Mouse (Mus musculus) heart, postnatal 14 days (tissue): ENCODE data around the gene Clec12b. TPM values are rescaled to one million over a fixed set of nuclear protein-coding genes. Genes with fewer than 3 reads are reported as not detected.
A peak's percentile ranks its signal among the peaks of the same experiment; 100 is the strongest.

Source experiments
- DNase-seq, 2 experiments: peaks; one replicate each; pipeline ENCODE4 v3.0.0; 2021 to 2022
- intact Hi-C: fragments of 180-260 bp; cut with DNase I; formaldehyde crosslinking; loops from one replicate; pipeline ENCODE4 v1.15.1; 2025
- long read RNA-seq, 2 experiments: library from polyadenylated mRNA; stranded (forward); transcript quantifications; one replicate each; pipeline ENCODE4 v2.0.0; 2021
- total RNA-seq, 2 experiments: library from RNA; stranded (reverse); gene quantifications; 2 replicates each; pipeline ENCODE4 v1.2.3; 2021

Gene Clec12b
- total RNA-seq = under 1 TPM; 0.17 to 0.22 TPM
- long read RNA-seq, experiment 1 = 0 reads
- long read RNA-seq, experiment 2 = 0 reads

DNA sequence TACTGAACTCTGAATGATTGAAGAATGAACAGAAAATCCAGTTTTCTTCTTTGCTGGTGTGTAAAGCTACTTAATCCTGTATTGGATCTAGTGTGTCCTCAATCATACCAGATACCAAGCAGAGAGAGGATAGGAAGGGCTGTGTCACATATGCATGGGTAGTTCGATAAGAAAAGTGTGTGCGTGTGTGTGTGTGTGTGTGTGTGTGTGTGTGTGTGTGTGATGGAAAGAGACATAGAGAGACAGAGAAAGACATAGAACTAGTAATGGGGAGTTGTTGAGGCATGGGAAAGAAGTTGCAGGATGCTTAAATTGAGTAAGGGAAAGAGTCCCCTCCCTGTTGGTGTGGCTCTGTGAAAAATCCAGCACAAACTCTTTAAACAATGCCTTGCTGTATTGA lies at the start of gene Clec12b:
Clec12b (minus strand) TSS at position 101 of the 400 bp plus-strand sequence.
- DNase-seq = no peak
- intact Hi-C loops = no loop called here

DNA sequence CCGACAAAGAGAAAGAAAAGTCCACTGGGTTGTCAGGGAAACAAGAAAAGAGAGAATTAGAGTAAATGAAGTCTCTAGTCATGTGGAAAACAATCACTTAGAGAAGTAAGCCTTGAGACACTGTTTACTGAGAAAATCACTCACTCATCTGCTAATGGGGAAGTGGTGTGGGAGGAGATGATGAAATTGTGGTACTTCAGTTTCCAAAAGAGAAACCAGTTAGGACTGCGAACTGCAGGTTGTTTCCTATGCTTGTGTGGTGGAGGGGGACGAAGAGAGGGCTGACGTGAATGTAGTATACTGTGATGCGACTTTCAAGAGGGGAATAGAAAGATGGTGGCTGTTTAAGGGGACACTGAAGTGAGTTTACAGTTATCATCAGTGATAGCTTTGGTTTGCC lies 48.6 kb upstream of the Clec12b start:
- intact Hi-C loops = no loop called here
- DNase-seq = no peak

GRCm38 (mm10) chr6:129427281-129427680 lies 41.6 kb upstream of the Clec12b start:
- intact Hi-C loops = no loop called here
- no peak for DNase-seq

DNA sequence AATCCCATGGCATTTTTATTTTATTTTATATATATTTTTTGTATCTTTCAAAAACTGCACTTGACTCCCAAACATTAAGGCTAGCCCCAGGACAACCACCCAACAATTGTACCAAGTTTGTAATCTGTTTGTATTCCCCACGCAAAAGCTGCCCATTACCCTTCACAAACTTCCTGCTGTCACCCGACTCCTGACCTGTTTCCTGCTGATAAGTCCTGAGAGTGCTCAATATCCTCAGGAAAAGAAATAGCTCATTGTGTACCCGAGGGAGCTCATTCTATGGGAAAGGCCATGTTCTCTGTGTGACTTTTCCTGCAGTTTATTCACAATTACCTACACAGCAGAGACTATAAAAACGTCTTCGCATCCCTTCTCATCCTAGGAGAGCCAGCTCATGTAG lies 40.1 kb upstream of the Clec12b start:
- intact Hi-C loops = no loop called here
- DNase-seq = peak; percentile 27 to 29

- intact Hi-C loops = no loop called here
- DNase-seq = no peak
Observed at GRCm38 (mm10) chr6:129425217-129425616, 39.5 kb upstream of the Clec12b start.

- intact Hi-C loops = no loop called here
- peak; percentile 77 to 87 for DNase-seq
Observed at GRCm38 (mm10) chr6:129423734-129424072, 38.0 kb upstream of the Clec12b start.

DNA sequence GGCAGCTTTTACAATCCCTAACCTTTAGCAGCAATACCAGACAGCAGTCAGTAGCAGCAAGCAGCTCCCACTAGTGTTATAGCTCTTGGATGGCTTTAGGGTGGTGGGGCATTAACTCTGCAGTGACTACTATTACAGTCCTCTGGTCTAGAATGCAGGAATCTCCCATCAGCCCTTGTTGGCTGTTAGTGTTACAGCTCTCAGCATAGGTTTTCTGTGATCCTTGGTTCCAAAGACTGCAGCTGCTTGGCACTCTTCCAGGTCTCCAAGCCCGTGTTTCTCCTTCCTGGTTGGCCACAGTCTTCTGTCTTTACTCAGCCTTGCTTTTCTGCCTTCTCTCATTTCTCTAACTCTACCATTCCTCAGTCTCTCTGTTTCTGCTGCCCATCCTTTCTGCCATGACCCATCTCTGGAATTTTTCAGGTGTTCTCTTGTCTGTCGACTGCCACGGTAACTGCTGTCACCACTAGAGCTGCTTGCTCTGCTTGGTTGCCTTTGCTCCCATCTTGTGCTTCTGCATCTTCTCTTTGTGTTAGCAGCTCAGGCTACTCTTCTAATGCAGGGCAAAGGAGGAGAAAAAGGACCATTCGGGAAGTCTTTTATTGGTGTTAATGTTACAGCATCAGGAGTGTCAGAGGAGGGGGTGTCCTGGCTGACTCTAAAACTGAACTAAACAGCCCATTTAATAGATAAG lies 37.5 kb upstream of the Clec12b start:
- peak; percentile 32 to 51 for DNase-seq
- intact Hi-C loops = no loop called here

DNA sequence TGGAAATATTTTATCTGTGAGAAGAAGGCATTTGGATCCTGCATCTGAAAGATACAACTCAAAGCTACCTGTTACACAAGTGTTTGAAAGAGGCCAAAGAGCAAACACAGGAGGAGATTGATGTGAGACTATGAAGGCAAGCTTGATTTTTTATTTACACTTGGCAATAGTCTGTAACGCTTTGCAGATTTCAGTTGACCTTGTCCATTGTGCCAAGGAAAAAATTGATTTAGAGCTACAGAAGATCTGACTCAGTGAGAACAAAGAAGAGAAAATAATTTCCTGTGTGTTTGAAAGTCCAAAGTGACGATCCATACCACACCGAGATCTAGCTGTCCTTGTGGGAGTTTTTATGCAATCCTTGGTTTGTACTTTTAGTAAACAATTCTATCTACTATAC lies 36.6 kb upstream of the Clec12b start:
- intact Hi-C loops = no loop called here
- no peak for DNase-seq

DNA sequence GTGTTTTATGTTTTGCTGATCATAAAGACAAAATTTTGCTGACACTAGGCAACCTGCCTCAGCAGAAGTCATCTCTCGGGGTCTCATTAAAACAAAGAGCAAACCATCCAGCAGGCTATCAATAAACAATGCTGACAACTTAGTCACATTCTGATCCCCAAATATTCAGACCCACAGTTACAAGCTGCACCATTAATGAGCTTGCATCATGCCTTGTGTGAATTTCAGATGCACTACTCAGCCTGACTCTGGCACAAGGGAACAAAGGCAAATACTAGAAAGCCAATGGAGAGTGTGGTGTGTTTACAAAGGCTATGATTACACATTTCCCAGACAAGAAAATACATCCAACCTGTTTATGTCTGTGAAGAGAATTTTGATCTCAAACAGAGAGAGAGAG lies 28.5 kb upstream of the Clec12b start:
- DNase-seq = no peak
- intact Hi-C loops = no loop called here

GRCm38 (mm10) chr6:129408562-129408961 lies 22.9 kb upstream of the Clec12b start, which contains the start of gene Clec9a:
Gene Clec9a, plus strand, starts transcription at chr6:129408862.
- intact Hi-C loops = no loop called here
- no peak for DNase-seq

GRCm38 (mm10) chr6:129407324-129407723 lies 21.6 kb upstream of the Clec12b start:
- no peak for DNase-seq
- intact Hi-C loops = loop anchor here (2.0 kb wide), 1 partner anchor 15 kb away; no protein-coding TSS in a partner anchor

GRCm38 (mm10) chr6:129405999-129406398 lies 20.3 kb upstream of the Clec12b start:
- DNase-seq = no peak
- intact Hi-C loops = loop anchor here (2.0 kb wide), 1 partner anchor 13 kb away; no protein-coding TSS in a partner anchor

DNA sequence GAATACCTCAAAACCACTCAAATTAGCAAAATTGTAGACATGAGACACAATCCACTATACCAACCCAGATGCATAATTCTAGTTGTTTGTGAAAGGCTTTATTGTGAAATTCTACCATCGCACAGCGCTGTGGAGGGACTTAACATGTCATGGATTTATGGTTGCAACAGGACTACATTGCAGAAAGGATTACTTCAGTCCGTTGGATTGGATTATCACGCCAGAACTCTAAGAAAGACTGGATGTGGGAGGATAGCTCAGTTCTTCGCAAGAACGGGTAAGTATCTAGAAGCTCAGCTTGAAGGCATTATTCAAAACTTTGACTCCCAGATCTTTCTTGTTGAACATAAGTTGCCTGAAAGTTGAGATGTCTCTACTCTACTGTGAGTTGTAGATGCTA lies 17.7 kb upstream of the Clec12b start:
- intact Hi-C loops = no loop called here
- DNase-seq = no peak

GRCm38 (mm10) chr6:129402404-129402803 lies 16.7 kb upstream of the Clec12b start:
- intact Hi-C loops = no loop called here
- DNase-seq = no peak

DNA sequence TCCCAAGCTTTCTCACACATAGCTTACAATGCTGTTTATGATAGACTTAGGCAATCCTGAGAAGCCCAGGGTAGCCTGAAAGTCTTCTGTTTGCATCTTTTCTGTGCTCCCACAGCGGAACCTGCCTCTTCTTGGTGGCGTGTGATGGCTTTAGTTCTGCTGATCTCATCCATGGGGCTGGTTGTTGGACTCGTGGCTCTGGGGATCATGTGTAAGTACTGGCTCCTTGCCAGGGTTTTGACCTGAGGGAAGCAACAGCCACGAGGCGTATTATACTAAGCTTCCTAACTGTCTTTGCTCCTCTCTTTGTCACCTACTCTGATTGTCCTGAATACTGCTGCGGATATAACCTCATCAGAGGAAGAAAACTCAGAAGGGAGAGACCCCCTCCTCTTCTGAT lies 14.3 kb upstream of the Clec12b start:
- peak; percentile 39 to 48 for DNase-seq

GRCm38 (mm10) chr6:129396997-129397396 lies 11.3 kb upstream of the Clec12b start, which contains the start of gene Clec1b:
Gene Clec1b, plus strand, starts transcription at chr6:129397297.
- no peak for DNase-seq
- intact Hi-C loops = no loop called here

More for the DNA sequence above, 14.3 kb upstream of the Clec12b start:
- intact Hi-C loops = no loop called here

GRCm38 (mm10) chr6:129393732-129394131 lies 8.1 kb upstream of the Clec12b start:
- intact Hi-C loops = loop anchor here (1.0 to 2.0 kb wide), 4 partner anchors 13 to 165 kb away; no protein-coding TSS in a partner anchor
- no peak for DNase-seq

DNA sequence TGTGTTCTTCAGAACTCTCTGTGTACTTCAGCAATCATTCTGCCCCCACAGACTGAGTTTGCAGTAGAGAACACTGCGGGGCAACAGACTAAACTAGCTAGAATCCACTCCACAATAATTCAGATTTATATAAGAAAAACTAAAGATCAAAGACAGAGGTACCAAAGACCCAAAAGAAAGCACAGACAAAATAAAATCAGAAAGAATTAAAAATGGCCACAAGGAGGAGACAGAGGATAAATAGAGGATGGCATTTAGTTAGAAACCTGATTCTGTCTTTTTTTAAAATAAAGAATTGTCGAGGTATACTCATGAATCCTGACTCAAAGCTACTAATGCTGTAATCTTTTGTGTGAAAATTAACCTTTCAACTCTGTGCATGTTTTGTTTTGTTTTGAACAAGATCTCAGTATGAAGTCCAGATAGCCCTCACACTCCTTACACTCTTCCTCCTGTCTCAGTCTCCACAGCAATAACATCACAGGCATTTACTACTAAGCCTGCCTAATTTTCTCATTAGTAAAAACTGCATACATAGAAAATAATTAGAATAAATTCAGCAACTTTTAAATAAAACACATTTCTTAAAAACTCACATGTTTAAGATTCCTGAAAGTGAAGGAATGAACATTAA lies 7.5 kb upstream of the Clec12b start:
- no peak for DNase-seq
- intact Hi-C loops = loop anchor here (1.0 to 2.0 kb wide), 4 partner anchors 14 to 166 kb away; no protein-coding TSS in a partner anchor

DNA sequence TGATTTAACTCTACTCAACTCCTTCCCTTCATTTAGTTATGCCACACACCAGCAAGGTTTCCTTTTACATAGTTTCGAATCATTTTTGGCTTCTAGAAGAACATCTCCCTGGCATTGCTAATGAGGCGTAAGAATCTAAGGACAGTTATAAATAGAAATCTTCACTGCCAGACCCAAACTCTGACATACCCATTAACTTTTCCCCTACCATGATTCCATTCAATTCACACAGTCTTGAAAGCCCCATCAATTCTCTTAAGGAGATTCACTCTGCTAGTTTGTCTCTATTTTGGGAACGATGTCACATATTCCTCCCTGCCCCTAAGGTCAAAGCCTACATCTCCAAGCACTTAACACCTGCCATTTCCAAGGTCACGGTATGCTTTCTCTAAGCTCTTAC lies 674 bp downstream of the Clec12b start:
- intact Hi-C loops = no loop called here
- no peak for DNase-seq

DNA sequence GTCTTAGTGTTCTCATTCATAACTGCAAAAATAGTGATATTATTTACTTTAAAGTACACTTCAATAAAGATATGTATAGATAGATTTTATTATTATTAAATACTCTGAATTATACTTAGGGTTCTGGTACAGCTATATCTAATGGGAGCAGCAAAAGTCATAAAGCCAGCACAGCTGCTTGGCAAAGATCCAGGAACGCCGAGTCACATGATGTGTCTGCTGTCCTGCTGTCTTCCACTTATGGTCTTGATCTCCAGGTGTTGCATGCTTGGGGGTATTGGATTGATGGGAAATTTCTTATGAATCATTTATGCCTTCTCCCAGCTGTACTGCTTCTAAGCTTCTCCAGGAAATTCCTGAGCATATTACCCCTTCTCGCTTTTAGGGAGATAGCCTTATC lies 2.2 kb downstream of the Clec12b start:
- DNase-seq = no peak
- intact Hi-C loops = no loop called here

DNA sequence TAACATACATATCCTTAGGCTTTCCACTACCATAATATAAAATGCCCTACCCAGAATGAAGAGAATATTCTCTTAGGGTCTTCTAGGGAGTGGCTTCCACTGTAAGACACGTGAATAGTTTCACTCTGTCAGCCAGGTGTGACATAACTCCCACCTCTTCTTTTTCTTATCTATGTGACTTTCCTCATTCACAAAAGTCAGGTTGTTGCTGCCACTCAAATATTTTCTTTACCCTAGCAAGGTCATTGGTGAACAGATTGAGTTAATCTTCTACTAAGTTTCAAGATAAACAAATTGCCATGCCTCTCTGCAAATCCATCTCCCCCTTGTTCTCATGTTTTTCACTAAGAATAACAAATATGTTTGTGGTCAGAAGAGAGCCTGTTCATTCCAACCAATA lies 3.9 kb downstream of the Clec12b start:
- intact Hi-C loops = no loop called here
- DNase-seq = no peak

DNA sequence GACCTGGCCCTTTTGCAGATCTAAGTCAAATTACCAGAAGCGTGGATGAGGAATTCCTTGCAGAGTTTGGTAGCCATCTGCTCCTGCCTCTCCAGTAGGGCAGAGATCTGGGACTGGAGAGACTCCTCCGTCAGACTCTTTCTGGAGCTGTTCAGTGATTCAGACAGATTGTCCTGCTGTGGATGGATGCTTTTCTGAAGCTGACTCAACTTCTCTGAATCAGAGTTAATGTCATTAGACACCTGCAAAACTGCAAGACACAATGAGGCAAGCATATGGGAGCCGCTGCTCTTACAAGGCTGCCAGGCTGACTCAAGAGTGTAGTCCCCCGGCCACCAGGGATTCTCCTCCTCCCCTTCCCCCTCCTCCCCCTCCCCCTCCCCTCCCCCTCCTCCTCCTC lies 5.2 kb downstream of the Clec12b start:
- intact Hi-C loops = no loop called here
- no peak for DNase-seq
